Mouse (Mus musculus): ENCODE data around the gene Auts2.

Auts2 gene

DNA sequence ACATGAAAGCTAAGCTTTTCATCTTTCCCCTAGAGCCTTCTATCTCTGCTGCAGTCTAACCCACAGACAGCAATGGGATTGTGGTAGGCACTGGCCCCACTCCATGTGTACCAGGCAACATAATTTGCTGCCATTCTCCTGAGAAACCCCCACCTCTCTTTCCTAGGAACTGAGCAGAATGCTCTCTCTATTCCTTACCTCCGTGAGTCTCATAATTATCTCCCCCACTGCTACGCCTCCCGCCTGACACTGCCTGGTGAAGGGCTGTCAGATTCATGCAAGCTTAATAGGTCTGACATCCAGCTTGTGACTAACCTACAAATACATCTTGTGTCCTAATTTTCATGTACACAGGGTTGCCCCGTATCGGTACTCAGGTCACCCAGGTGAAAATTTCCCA, 744.8 kb downstream of the Auts2 start:
- no peak for DNase-seq (ENCODE audit: low spot score)

DNA sequence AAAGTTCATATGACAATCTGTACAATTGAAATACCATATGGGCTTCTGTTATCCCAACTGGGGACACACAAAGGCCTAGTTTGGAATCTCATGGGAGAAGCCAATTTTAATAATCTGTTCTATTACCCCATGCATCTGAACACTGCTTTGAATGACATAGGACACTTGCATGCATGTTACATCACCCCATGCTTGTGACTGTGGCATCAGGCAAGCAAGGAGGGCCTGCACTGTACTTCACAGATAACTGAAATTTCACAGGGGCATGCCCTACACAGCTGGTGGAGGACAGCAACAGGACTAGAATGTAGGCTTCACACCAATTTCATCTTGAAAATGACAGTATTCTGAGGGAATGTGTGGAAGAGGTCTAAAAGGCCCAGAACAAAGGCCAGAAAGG, 746.1 kb downstream of the Auts2 start:
- peak; percentile 76 for DNase-seq (ENCODE audit: low spot score)

- DNase-seq (ENCODE audit: low spot score): no peak
Observed at GRCm38 (mm10) chr5:131794411-131795133, 748.6 kb downstream of the Auts2 start.

- DNase-seq (ENCODE audit: low spot score): no peak
Observed at GRCm38 (mm10) chr5:131789601-131790000, 753.5 kb downstream of the Auts2 start.

DNA sequence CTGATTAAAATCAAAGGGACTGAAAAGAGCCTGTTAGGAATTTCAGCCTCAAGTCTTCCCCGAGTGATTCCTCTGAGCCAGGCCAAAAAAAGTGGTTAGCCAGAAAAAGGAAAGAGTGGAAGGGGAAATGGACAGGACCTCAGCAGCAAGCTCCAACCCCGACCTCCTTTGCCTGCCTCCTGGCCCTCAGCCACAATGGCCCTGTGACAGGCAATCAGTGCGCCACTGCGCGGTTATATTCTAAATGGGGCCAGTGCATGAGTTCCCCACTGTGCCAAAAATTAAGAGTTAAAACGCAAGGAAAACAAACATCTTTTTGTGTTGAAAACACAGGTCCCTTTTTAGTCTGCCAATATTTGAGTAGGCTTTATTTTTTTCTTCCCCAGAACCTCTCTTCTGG, 755.1 kb downstream of the Auts2 start:
- no peak for DNase-seq (ENCODE audit: low spot score)

GRCm38 (mm10) chr5:131783241-131783640, 759.9 kb downstream of the Auts2 start:
- DNase-seq (ENCODE audit: low spot score): no peak

- DNase-seq (ENCODE audit: low spot score): peak; percentile 25
Observed at GRCm38 (mm10) chr5:131781063-131781462, 762.1 kb downstream of the Auts2 start.

GRCm38 (mm10) chr5:131779171-131779570, 764.0 kb downstream of the Auts2 start:
- DNase-seq (ENCODE audit: low spot score): no peak

DNA sequence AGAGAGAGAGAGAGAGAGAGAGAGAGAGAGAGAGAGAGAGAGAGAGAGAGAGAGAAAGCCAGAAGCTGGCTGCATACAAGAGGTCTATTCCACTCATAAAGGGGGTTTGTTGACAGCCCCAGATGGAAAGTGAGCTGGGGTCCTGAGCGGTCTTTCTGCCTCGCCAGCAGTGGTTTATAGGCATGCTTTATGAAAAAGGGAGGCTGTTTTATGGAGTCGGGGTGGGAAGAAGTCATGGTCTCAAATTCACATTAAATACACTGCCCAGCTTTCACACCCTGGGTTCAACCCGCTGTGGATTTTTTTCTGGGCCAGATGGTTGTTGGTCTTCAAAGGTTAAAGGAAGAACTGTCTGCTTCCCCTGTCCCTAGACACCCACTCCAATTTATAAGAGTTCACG, 767.5 kb downstream of the Auts2 start:
- no peak for DNase-seq (ENCODE audit: low spot score)

DNA sequence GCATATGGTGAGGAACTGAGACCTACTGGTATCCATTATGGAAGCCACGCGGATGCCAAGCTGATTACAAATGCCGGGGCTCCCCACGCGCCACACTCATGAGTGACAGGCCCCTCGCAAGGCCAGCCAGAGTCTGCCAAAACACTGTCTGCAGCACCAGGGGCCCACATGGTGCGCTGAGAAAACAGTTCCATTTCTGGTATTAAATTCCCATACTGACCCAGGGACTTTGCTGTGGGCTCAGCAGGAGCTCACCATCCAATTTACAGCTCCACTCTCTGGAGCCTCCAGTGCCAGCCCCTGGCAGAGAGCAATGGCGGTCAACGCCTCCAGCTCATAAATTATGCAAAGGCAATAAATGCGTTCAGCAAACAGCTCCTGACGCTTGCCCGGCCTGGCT, 767.9 kb downstream of the Auts2 start:
- peak; percentile 35 for DNase-seq (ENCODE audit: low spot score)

GRCm38 (mm10) chr5:131774792-131775191, 768.4 kb downstream of the Auts2 start:
- no peak for DNase-seq (ENCODE audit: low spot score)

DNA sequence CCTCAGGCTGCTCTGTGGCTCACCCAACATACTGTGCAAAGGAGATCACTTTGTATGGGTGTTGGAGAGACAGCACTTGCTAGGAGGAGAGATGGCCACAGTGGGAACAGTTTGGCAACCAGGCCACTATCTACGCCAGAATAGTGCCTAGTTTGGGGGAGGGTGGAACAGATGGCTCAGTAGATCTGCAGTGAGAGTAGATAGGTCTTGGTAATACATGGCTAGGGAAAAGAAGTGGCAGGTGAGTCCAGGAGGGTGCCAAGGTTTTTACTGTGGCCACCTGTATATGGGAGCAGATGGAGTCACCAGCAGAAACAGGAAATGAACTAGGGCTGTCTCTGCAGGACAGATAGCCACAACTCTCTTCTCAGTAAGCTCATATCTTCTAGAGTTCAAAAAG, 770.5 kb downstream of the Auts2 start:
- DNase-seq (ENCODE audit: low spot score): no peak

GRCm38 (mm10) chr5:131769273-131769672, 773.9 kb downstream of the Auts2 start:
- no peak for DNase-seq (ENCODE audit: low spot score)

DNA sequence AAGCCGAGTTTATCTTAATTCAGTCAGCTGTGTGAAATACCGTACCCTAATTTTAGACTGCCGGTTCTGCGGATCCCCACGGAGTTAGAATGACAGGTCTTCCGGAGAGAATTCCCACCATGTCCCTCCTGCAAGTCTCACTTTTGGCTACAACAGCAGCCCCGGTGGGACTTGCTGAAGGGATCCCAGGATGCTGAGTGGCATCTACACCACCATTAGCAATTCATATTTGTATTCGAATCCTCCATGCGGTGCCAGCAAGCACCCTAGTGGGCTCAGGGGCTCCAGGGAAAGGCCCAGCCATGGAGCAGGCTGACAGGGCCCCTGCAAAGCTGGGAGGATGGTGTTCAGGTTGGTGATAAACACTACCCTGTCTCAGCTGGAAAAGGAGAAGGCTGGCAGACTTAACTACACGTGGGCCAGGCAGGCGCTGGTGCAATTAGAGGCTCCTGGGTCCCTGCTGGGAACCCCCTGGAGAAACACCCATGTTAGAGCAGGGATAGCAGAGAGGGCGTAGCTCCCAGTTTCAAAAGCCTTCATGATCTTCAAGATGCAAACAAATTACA, 775.4 kb downstream of the Auts2 start:
- no peak for DNase-seq (ENCODE audit: low spot score)

DNA sequence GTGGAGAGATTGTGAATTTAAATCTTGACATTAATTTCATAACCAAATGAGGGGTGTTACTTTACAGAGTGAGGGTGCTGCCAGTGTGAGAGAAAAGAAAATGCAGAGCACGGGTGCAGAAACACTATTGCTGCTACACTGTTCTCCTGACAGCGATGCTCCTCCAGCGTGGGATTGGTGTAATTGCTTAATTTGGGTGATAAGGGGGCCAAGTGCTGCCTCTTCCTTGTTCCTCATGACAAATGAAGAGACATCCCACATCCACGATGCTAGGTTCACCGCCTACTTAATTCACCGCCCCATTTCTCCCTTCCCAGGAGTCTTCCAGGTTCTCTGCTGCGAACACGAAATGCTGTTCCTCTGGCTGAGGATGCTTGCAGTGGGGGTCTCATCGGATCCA, 776.0 kb downstream of the Auts2 start:
- no peak for DNase-seq (ENCODE audit: low spot score)

- DNase-seq (ENCODE audit: low spot score): no peak
Observed at GRCm38 (mm10) chr5:131759432-131759831, 783.7 kb downstream of the Auts2 start.

GRCm38 (mm10) chr5:131750330-131750729, 792.8 kb downstream of the Auts2 start:
- DNase-seq (ENCODE audit: low spot score): no peak

DNA sequence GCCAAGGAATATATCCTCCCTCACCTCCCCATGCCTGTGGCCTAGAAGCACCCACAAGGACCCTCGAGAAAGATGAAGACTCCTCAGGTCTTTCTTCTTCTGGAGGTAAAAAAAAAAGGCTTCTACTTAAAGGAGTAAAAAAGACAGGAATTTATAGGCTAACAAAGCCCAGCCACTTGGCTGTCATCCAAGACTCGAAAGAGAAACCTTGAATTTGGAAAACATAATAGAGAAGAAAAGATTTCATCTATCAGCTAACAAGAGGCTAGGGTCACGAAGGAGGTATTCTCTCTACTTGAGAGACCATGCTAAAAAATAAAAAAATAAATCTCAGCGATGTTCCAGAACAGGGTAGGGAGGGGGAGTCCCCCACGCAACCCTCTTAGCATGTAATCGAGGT, 793.9 kb downstream of the Auts2 start:
- peak; percentile 42 for DNase-seq (ENCODE audit: low spot score)

DNA sequence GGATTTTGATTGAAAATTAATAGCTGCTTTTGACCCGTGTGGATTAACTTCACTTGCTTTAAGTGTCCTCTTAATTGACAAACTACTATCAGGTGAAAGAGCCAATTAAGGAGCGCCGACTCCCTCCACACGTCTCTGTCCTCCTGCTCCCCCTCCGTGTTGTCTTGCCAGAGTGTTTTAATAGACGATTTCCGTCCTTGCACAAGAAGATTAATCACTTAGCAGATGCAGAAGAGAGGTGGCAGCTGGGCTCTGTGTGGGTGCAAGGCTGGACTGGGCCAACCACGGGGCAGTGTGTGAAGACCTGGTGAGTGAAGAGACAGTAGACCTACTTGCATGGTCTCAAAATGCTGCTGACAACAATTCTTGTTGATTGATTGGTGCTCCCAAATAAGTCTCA, 800.1 kb downstream of the Auts2 start:
- peak; percentile 21 for DNase-seq (ENCODE audit: low spot score)

- no peak for DNase-seq (ENCODE audit: low spot score)
Observed at GRCm38 (mm10) chr5:131737476-131737875, 805.7 kb downstream of the Auts2 start.

DNA sequence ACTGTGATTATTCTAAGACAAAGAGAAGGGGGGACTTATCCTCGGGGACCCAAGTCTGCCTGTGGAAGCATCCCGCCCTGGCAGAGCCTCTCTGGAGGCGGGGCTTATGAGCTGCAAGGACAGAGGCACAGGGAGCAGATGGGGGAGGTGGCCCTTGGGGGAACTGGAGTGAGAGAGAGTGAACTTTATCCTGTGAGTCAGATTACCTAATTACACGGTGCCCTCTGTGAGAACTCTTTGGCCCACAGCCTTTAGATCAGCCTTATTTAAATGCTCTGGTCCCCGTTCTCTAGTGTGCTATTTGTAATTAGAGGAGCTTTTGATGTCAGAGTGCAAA, 809.9 kb downstream of the Auts2 start:
- peak; percentile 45 for DNase-seq (ENCODE audit: low spot score)

DNA sequence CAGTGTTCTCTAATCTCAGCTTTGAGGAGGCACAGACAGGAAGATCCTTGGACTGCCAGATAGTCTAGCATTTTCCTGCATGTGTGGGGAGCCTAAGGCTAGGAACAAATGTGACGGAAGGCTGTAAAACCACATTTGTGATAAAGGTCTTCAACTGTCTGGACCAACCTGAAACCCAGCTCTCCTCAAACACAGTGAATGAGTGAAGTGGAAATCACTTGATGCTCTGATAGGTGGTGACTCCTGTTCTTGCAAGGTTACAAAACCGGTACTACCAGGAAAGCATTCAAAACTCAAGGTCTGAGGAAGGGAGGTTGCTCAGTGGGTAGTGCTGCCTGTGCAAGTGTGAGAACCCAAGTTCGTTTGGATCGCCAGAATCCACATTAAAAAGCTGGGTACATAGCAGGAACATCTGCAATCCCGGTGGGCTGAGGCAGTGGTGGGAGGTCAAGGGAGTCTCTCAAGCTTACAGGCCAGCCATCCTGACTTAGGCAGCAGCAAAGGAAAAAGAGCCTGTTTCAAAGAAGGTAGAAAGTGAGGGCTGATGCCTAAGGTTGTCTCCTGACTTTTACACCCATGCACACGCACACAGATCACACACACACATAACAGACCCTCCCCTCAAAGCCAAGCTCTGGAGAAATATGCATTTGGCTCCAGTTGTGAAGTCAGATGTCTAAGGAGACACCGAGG, 810.4 kb downstream of the Auts2 start:
- no peak for DNase-seq (ENCODE audit: low spot score)

DNA sequence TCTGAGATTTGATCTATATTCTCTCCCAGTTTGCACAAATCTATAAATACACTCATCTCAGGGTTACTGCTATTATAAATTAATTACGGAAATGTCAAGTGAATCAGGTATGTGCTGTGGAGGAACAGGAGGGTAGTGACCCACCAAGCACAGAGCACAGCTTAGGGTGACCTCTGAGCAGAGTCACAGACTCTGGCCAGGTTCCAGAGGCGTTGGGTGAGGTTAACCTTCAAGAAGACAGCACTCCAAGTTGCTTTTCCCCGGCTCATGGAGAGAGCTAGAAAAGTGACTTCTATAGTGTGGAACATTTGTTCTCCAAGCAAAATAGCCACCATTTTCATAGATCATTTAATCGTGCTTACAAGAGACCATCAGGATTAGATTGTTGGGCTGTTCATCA, 813.7 kb downstream of the Auts2 start:
- DNase-seq (ENCODE audit: low spot score): no peak

GRCm38 (mm10) chr5:131727909-131728308, 815.2 kb downstream of the Auts2 start:
- DNase-seq (ENCODE audit: low spot score): no peak

Measured in MN1 (cell line).